Mouse (Mus musculus) limb, embryonic 14.5 days (tissue): ENCODE measurements around the gene Macrod1. TPM values are rescaled to one million over a fixed set of nuclear protein-coding genes. Genes with fewer than 3 reads are reported as not detected.
A peak's percentile ranks its signal among the peaks of the same experiment; 100 is the strongest.
"Not testable (repeated sequence)": the region's sequence is repeated elsewhere in the genome, so short reads cannot be mapped to it uniquely, and the experiment has no call there.

ENCODE experiments used
- ATAC-seq: fragments of 200-750 bp; cut with Nextera tagmentation; 2 replicates; pipeline ENCODE4 v1.8.0; 2017; ENCODE audit warnings: low read depth, moderate number of reproducible peaks, moderate TSS enrichment; ENCODE audit not compliant: low FRiP score
- DNase-seq: peaks from one replicate; pipeline ENCODE4 v3.0.0-alpha.2; 2015; ENCODE audit warnings: low spot score
- H3K27ac ChIP-seq: fragments of 300-500 bp; sonication (generic); replicated peaks from 2 replicates; pipeline ENCODE4 v1.5.1; 2014; ENCODE audit warnings: low read depth, mild to moderate bottlenecking, low read length, moderate library complexity, mixed read lengths
- H3K27me3 ChIP-seq: fragments of 300-500 bp; sonication (generic); 2 replicates; pipeline ENCODE4 v1.6.1; 2014; ENCODE audit warnings: low read length, mixed read lengths; ENCODE audit not compliant: control insufficient read depth, insufficient read depth
- H3K36me3 ChIP-seq: fragments of 300-500 bp; sonication (generic); 2 replicates; pipeline ENCODE4 v1.6.1; 2014; ENCODE audit warnings: mild to moderate bottlenecking, low read length, moderate library complexity, mixed read lengths; ENCODE audit not compliant: control insufficient read depth, insufficient read depth
- H3K4me1 ChIP-seq: fragments of 300-500 bp; sonication (generic); 2 replicates; pipeline ENCODE4 v1.6.1; 2014; ENCODE audit warnings: antibody characterized with exemption, low read length, mixed read lengths; ENCODE audit not compliant: control insufficient read depth, insufficient read depth
- H3K4me2 ChIP-seq: fragments of 300-500 bp; sonication (generic); replicated peaks from 2 replicates; pipeline ENCODE4 v1.6.1; 2014; ENCODE audit warnings: low read depth, mild to moderate bottlenecking, low read length, moderate library complexity; ENCODE audit not compliant: severe bottlenecking
- H3K4me3 ChIP-seq: fragments of 300-500 bp; sonication (generic); replicated peaks from 2 replicates; pipeline ENCODE4 v1.5.1; 2014; ENCODE audit warnings: low read length
- H3K9ac ChIP-seq: fragments of 300-500 bp; sonication (generic); 2 replicates; pipeline ENCODE4 v1.6.1; 2014; ENCODE audit warnings: mild to moderate bottlenecking, low read depth, low read length, moderate library complexity; ENCODE audit not compliant: severe bottlenecking
- H3K9me3 ChIP-seq: fragments of 300-500 bp; sonication (generic); 2 replicates; pipeline ENCODE4 v1.6.1; 2016; ENCODE audit warnings: low read length; ENCODE audit not compliant: control insufficient read depth
- POLR2A ChIP-seq: fragments of 200-500 bp; IDR thresholded peaks from 2 replicates; pipeline ENCODE4 v1.8.0; 2012; ENCODE audit warnings: inconsistent platforms, mild to moderate bottlenecking, moderate library complexity, borderline replicate concordance; ENCODE audit not compliant: insufficient read depth, insufficient read length; ENCODE audit errors: extremely low read depth
- WGBS: fragments of 180-500 bp; shearing (Covaris S2); extraction: QIAGEN DNeasy Blood & Tissue Kit; methylation state at CpG from one replicate; pipeline ENCODE4 v1.1.7; 2014; 5-methylcytosine and 5-hydroxymethylcytosine counted together
- polyA plus RNA-seq, 2 experiments: library from polyadenylated mRNA; depleted of rRNA in 1 of 2; stranded (reverse) in 1 of 2; unstranded in 1 of 2; fragments of >200 nt; fragmentation: Nextera tagmentation in 1 of 2; extraction: Ambion mirVana in 1 of 2; gene quantifications; 2 replicates each; pipeline versions ENCODE4 v1.2.1 to v1.2.3; 2012 to 2014

The Macrod1 gene
- polyA plus RNA-seq, 2 experiments: 19.7 to 24.6 TPM

DNA sequence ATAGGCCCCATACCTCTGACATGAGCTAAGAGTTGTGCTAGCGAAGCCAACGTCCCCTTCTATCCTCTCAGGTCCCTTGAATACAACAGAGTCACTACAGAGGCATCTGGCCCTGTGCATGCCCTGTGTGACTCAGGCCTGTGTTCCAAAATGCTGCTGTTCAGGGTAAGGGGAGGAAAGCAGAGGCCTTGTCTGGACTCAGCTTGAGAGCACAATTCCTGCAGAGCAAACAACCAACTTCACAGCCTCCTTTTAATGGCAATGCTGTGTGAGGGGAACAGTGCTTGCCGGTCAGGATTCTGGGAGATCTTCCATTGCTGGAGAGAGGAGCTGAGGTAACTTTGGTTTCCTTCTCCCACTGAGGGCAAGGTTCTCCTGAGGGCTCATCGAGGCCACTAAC, 12.3 kb upstream of the Macrod1 start:
- TF ChIP-seq POLR2A: no peak
- Histone ChIP-seq H3K4me2 (no peak overlapping the region), H3K9ac (no peak overlapping the region), H3K4me1 (peaks cover 5% of the 10 kb centered on the region; the same call in 1 of the 2 replicates), H3K27me3 (no peaks in the 10 kb centered on the region), H3K9me3 (no peaks in the 10 kb centered on the region), H3K27ac (no peak overlapping the region), H3K36me3 (no peaks in the 10 kb centered on the region), H3K4me3 (no peak overlapping the region)
- DNase-seq: no peak
- ATAC-seq: no peak
- 55% methylated on average over 4 of the region's 4 CpGs for WGBS

GRCm38 (mm10) chr19:7044706-7045105, 11.9 kb upstream of the Macrod1 start:
- Histone ChIP-seq H3K36me3 (no peaks in the 10 kb centered on the region), H3K27ac (no peak overlapping the region), H3K9ac (no peak overlapping the region), H3K27me3 (no peaks in the 10 kb centered on the region), H3K4me1 (peaks cover 5% of the 10 kb centered on the region; the same call in 1 of the 2 replicates), H3K9me3 (no peaks in the 10 kb centered on the region), H3K4me3 (no peak overlapping the region), H3K4me2 (no peak overlapping the region)
- no peak for DNase-seq
- no peak for TF ChIP-seq POLR2A
- ATAC-seq: no peak
- 42% methylated on average over 4 of the region's 4 CpGs for WGBS

DNA sequence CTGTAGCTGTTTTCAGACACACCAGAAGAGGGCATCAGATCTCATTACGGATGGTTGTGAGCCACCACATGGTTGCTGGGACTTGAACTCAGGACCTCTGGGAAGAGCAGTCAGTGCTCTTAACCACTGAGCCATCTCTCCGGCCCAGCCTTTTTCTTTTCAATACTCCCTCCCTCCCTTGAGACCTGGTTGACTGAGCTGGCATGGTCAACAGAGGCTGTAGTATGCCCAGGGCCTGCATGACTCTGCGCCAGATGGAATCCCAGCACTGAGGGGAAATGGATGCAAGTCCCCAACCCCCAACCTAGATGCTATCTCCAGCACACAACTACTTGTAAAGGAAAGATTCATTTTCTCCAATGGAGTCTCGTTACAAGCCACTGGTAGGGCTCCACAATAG, 3.2 kb upstream of the Macrod1 start:
- not testable (repeated sequence) for ATAC-seq, DNase-seq, H3K27ac ChIP-seq, H3K4me2 ChIP-seq, H3K9me3 ChIP-seq, H3K36me3 ChIP-seq, H3K4me3 ChIP-seq, H3K9ac ChIP-seq, H3K27me3 ChIP-seq
- 94% methylated on average over 4 of the region's 4 CpGs for WGBS
- peaks cover 14% of the 10 kb centered on the region for H3K4me1 ChIP-seq

DNA sequence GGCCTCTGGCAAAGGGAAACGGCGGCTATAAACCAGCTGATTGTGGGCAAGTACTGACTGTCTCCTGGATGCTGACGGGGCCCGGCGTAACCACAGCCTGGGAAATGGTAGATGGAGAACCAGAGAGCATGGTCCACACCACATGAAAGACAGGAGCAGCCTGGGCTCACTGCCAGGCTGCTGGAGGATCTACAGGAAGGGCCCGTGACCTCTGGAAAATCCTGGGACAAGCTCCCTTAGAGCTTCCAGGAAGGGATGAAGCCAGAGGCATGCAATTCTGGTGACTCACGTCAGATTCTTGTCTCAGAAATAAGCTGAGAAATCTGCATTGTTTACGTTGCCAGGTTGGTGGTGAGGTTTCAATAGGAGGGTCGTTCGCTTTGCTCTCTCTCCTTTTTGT, 1.8 kb upstream of the Macrod1 start:
- peak; percentile 67 for DNase-seq
- TF ChIP-seq POLR2A: no peak
- Histone ChIP-seq H3K9me3 (no peaks in the 10 kb centered on the region), H3K27me3 (peaks cover 3% of the 10 kb centered on the region; the same call in 1 of the 2 replicates), H3K36me3 (no peaks in the 10 kb centered on the region), H3K9ac (no peak overlapping the region), H3K4me2 (no peak overlapping the region), H3K4me3 (no peak overlapping the region), H3K27ac (no peak overlapping the region), H3K4me1 (peaks cover 14% of the 10 kb centered on the region)
- 47% methylated on average over 10 of the region's 10 CpGs for WGBS
- ATAC-seq: no peak

DNA sequence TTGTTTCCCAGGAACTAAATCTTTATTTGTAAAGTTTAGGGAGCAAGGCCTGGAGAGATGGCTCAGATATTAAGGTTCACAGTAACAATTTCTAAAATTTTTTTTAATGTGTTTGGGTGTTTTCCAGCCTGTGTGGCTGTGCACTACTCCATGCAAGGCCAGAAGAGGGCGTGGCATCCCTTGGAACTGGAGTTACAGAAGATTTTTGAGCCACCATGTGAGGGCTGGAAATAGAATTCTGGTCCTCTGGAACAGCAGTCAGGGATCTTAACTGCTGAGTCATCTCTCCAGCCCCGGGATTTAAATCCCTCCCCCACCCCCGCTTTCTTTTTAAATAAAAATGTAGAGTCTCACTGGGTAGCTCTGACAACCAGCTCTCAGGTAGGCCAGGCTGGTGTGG, 1.4 kb upstream of the Macrod1 start:
- WGBS: 41% methylated on average over 3 of the region's 3 CpGs
- Histone ChIP-seq H3K36me3 (no peaks in the 10 kb centered on the region), H3K4me2 (no peak overlapping the region), H3K4me1 (peaks cover 14% of the 10 kb centered on the region), H3K9ac (no peak overlapping the region), H3K9me3 (no peaks in the 10 kb centered on the region), H3K4me3 (no peak overlapping the region), H3K27ac (no peak overlapping the region), H3K27me3 (peaks cover 3% of the 10 kb centered on the region; the same call in 1 of the 2 replicates)
- ATAC-seq: no peak
- DNase-seq: no peak
- TF ChIP-seq POLR2A: no peak
